Mouse (Mus musculus) liver, embryonic 14.5 days (tissue): ENCODE measurements at regions not wholly inside any gene's neighbourhood (a gene's known extent, or its start where the extent isn't known, plus 50 kb on each side); places are given as distances from the start of the nearest gene placed in this dataset.

Source experiments
- ATAC-seq: fragments of 200-750 bp; cut with Nextera tagmentation; 2 replicates; pipeline ENCODE4 v1.8.0; 2017; ENCODE audit warnings: moderate number of reproducible peaks, mild to moderate bottlenecking, moderate library complexity; ENCODE audit not compliant: insufficient read depth
- DNase-seq, 3 experiments: peaks; one replicate each; pipeline ENCODE4 v3.0.0-alpha.2; 2012 to 2013; ENCODE audit warnings: low read depth in 3 of 3, low spot score in 3 of 3
- H3K27ac ChIP-seq: fragments of 300-500 bp; sonication (generic); 2 replicates; pipeline ENCODE4 v1.5.1; 2014; ENCODE audit warnings: moderate library complexity, mild to moderate bottlenecking, control low read depth, inconsistent platforms
- H3K27me3 ChIP-seq: fragments of 300-500 bp; sonication (generic); 2 replicates; pipeline ENCODE4 v1.6.1; 2014; ENCODE audit warnings: mild to moderate bottlenecking, low read length, moderate library complexity; ENCODE audit not compliant: control insufficient read depth, insufficient read depth
- H3K36me3 ChIP-seq: fragments of 300-500 bp; sonication (generic); replicated peaks from 2 replicates; pipeline ENCODE4 v1.6.1; 2014; ENCODE audit warnings: low read depth; ENCODE audit not compliant: control insufficient read depth, insufficient read depth
- H3K4me1 ChIP-seq, 2 experiments: fragments of 200-500 bp in 1 of 2; fragments of 300-500 bp in 1 of 2; sonication (generic) in 1 of 2; replicated peaks; 2 replicates each; pipeline ENCODE4 v1.6.1; 2012 to 2014; ENCODE audit warnings: antibody characterized with exemption in 1 of 2, inconsistent platforms in 1 of 2, low read length in 1 of 2; ENCODE audit not compliant: control insufficient read depth in 2 of 2, insufficient read depth in 2 of 2
- H3K4me2 ChIP-seq: fragments of 300-500 bp; sonication (generic); 2 replicates; pipeline ENCODE4 v1.6.1; 2014; ENCODE audit warnings: low read depth, mild to moderate bottlenecking, control low read depth, moderate library complexity
- H3K4me3 ChIP-seq, 2 experiments: fragments of 200-500 bp in 1 of 2; fragments of 300-500 bp in 1 of 2; sonication (generic) in 1 of 2; 2 replicates each; pipeline ENCODE4 v1.5.1; 2012 to 2014; ENCODE audit warnings: low read depth in 2 of 2, low read length in 2 of 2, mild to moderate bottlenecking in 2 of 2, control low read depth in 1 of 2, inconsistent platforms in 1 of 2, moderate library complexity in 1 of 2; ENCODE audit not compliant: insufficient read depth in 1 of 2
- H3K9ac ChIP-seq: fragments of 300-500 bp; sonication (generic); replicated peaks from 2 replicates; pipeline ENCODE4 v1.6.1; 2014; ENCODE audit warnings: mild to moderate bottlenecking, control low read depth, moderate library complexity
- H3K9me3 ChIP-seq: fragments of 300-500 bp; sonication (generic); 2 replicates; pipeline ENCODE4 v1.6.1; 2016; ENCODE audit warnings: low read length, mixed read lengths; ENCODE audit not compliant: control insufficient read depth
- CTCF ChIP-seq: IDR thresholded peaks from 2 replicates; pipeline ENCODE4 v1.5.1; 2016; ENCODE audit warnings: antibody characterized with exemption, low read depth, control low read depth
- EP300 ChIP-seq: IDR thresholded peaks from 2 replicates; pipeline ENCODE4 v1.6.1; 2016; ENCODE audit warnings: antibody characterized with exemption, low read depth
- WGBS: fragments of 180-500 bp; shearing (Covaris S2); extraction: QIAGEN DNeasy Blood & Tissue Kit; methylation state at CpG from one replicate; pipeline ENCODE4 v1.1.7; 2014; ENCODE audit not compliant: insufficient replicate concordance; 5-methylcytosine and 5-hydroxymethylcytosine counted together

- no peak for ATAC-seq
- TF ChIP-seq CTCF = no peak
- TF ChIP-seq EP300 = no peak
- H3K4me2 ChIP-seq = no peak overlapping the region
Measured at GRCm38 (mm10) chr17:64991262-64991661, 155.4 kb upstream of the 4930583I09Rik start.

GRCm38 (mm10) chr17:64984276-64985011 lies 148.6 kb upstream of the 4930583I09Rik start:
- Histone ChIP-seq H3K9me3 (no peaks in the 10 kb centered on the region), H3K4me1 (no peaks in the 10 kb centered on the region), H3K4me2 (no peak overlapping the region), H3K36me3 (no peaks in the 10 kb centered on the region), H3K4me3 (no peak overlapping the region), H3K27ac (no peak overlapping the region), H3K27me3 (no peaks in the 10 kb centered on the region), H3K9ac (no peak overlapping the region)
- ATAC-seq = no peak
- 48% methylated on average over 14 of the region's 14 CpGs for WGBS
- TF ChIP-seq EP300 (no peak), CTCF (no peak)
- no peak for DNase-seq

More at GRCm38 (mm10) chr17:64991262-64991661, 155.4 kb upstream of the 4930583I09Rik start:
- Histone ChIP-seq H3K4me3 (no peak overlapping the region), H3K27me3 (no peaks in the 10 kb centered on the region), H3K9ac (no peak overlapping the region), H3K4me1 (no peaks in the 10 kb centered on the region), H3K9me3 (no peaks in the 10 kb centered on the region), H3K36me3 (no peaks in the 10 kb centered on the region), H3K27ac (no peak overlapping the region)
- no peak for DNase-seq
- 63% methylated on average over 3 of the region's 3 CpGs for WGBS

- no peak for TF ChIP-seq CTCF
- no peak for TF ChIP-seq EP300
- H3K4me1 ChIP-seq = no peaks in the 10 kb centered on the region
- H3K9ac ChIP-seq = no peak overlapping the region
- H3K36me3 ChIP-seq = no peaks in the 10 kb centered on the region
- no peaks in the 10 kb centered on the region for H3K9me3 ChIP-seq
- no peaks in the 10 kb centered on the region for H3K27me3 ChIP-seq
- H3K4me3 ChIP-seq = no peak overlapping the region
- no peak overlapping the region for H3K27ac ChIP-seq
- no peak for ATAC-seq
- H3K4me2 ChIP-seq = no peak overlapping the region
- DNase-seq = no peak
- 56% methylated on average over 2 of the region's 2 CpGs for WGBS
Measured at GRCm38 (mm10) chr17:64983480-64983879, 147.6 kb upstream of the 4930583I09Rik start.

GRCm38 (mm10) chr17:64964153-64964552 lies 128.3 kb upstream of the 4930583I09Rik start:
- H3K36me3 ChIP-seq = no peaks in the 10 kb centered on the region
- TF ChIP-seq EP300 = no peak
- TF ChIP-seq CTCF = no peak
- DNase-seq (no peak), ATAC-seq (no peak)
- H3K27ac ChIP-seq = no peak overlapping the region
- no peaks in the 10 kb centered on the region for H3K27me3 ChIP-seq
- H3K4me1 ChIP-seq = no peaks in the 10 kb centered on the region
- H3K9ac ChIP-seq = no peak overlapping the region
- H3K4me3 ChIP-seq = no peak overlapping the region
- 51% methylated on average over 4 of the region's 4 CpGs for WGBS
- H3K9me3 ChIP-seq = no peaks in the 10 kb centered on the region
- H3K4me2 ChIP-seq = no peak overlapping the region

- no peak overlapping the region for H3K4me2 ChIP-seq
- WGBS = 51% methylated on average over 2 of the region's 2 CpGs
- H3K36me3 ChIP-seq = no peaks in the 10 kb centered on the region
- DNase-seq = no peak
- no peaks in the 10 kb centered on the region for H3K9me3 ChIP-seq
- no peaks in the 10 kb centered on the region for H3K27me3 ChIP-seq
- H3K4me1 ChIP-seq = no peaks in the 10 kb centered on the region
- H3K9ac ChIP-seq = no peak overlapping the region
- no peak overlapping the region for H3K4me3 ChIP-seq
- no peak for ATAC-seq
- TF ChIP-seq CTCF (no peak), EP300 (no peak)
- H3K27ac ChIP-seq = no peak overlapping the region
Measured at GRCm38 (mm10) chr17:64961887-64962286, 126.0 kb upstream of the 4930583I09Rik start.
